Mouse (Mus musculus): ENCODE measurements around the gene Il22ra1. TPM values are rescaled to one million over a fixed set of nuclear protein-coding genes. Genes with fewer than 3 reads are reported as not detected.

Il22ra1 gene
- total RNA-seq (2014; fragmentation: Nextera tagmentation) (not detected in 2 replicates), total RNA-seq (2017) (not detected in 2 replicates)

GRCm38 (mm10) chr4:135727817-135728216 lies at the start of gene Il22ra1:
Gene Il22ra1, plus strand, starts transcription at chr4:135728172.
- no peak for ATAC-seq (replicated peaks; ENCODE audit: poor library complexity, severe bottlenecking)

- peak; percentile 83 for ATAC-seq (replicated peaks; ENCODE audit: poor library complexity, severe bottlenecking)
These were observed 48.7 kb upstream of the Il22ra1 start for GRCm38 (mm10) chr4:135679316-135679715.

DNA sequence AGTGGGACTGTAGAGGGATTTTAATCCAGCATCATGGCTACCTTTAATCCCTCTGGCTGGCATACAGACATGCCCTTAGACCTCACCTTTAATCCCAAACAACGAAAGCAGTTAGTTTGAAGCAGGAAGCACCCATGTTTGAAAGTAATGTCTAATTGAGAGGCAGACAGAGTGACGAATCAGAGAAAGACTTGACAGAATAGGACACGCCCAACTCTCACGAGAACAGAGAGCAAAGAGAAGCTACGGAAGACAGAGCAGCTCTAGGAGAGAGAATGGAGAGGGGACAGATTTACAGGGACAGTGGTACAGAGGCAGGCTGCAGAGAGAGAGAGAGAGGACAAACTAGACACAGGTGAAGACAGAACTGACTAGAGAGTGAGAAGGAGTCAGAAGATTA lies 46.2 kb upstream of the Il22ra1 start:
- no peak for ATAC-seq (replicated peaks; ENCODE audit: poor library complexity, severe bottlenecking)

DNA sequence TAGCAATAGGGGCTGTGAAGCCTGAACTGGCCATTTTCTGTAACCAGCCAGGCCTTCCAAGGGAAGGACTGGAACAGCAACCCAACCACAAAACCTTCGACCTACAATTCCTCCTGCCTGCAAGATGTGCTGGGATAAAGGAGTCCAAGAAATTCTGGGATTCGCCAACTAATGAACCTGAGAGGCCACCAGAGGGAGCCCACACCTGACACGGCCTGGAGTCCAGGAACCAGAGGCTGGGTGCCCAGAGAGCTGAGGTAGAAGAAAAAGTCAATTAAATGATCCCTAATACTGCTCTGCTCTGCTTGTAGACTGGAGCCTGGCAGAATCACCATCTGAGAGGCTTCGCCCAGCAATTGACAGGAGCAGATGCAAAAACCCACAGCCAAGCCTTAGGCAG lies 44.4 kb upstream of the Il22ra1 start:
- no peak for ATAC-seq (replicated peaks; ENCODE audit: poor library complexity, severe bottlenecking)

DNA sequence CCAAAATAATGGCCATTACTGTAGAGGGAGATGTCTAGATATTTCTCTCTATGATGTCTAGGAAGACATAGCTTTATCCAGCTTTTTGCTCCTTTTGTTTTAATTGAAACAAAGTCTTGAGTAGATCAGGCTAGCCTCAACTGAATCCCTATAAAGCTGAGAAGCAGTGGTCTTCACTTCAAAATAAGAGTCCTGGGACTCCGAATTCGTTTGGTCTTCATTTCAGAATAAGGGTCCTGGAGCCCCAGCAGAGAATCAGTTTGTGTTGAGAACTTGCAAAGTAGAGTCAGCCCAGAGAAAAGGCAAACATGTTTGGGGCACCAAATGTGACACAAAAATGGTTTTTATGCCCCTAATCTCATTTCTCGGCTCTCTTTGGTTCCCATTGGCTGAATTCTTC lies 43.2 kb upstream of the Il22ra1 start:
- ATAC-seq (replicated peaks; ENCODE audit: poor library complexity, severe bottlenecking) = no peak

- ATAC-seq (replicated peaks; ENCODE audit: poor library complexity, severe bottlenecking) = peak; percentile 46
These were observed 41.9 kb upstream of the Il22ra1 start, which contains the start of gene Ifnlr1 for GRCm38 (mm10) chr4:135685906-135686567. Gene Ifnlr1, plus strand, starts transcription at chr4:135686287.

- no peak for ATAC-seq (replicated peaks; ENCODE audit: poor library complexity, severe bottlenecking)
These were observed 41.4 kb upstream of the Il22ra1 start for GRCm38 (mm10) chr4:135686568-135686953.

GRCm38 (mm10) chr4:135689797-135690196 lies 38.2 kb upstream of the Il22ra1 start:
- ATAC-seq (replicated peaks; ENCODE audit: poor library complexity, severe bottlenecking) = no peak

DNA sequence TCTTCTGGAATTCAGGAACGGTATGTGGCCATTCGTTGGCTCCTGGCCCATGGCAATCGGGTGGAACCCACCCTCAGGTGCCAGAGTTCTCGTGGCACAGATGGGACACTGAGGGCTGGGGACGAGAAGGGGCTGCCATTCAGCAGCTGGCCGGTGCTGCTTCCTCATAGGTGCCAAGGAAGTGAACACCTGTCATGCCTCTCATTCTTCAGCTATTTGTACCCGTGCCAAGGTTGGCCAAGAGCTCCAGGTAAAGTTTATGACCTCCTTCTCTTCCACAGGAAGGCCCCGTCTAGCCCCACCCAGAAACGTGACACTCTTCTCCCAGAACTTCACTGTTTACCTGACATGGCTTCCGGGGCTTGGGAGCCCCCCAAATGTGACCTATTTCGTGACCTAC lies 37.7 kb upstream of the Il22ra1 start:
- ATAC-seq (replicated peaks; ENCODE audit: poor library complexity, severe bottlenecking) = no peak

DNA sequence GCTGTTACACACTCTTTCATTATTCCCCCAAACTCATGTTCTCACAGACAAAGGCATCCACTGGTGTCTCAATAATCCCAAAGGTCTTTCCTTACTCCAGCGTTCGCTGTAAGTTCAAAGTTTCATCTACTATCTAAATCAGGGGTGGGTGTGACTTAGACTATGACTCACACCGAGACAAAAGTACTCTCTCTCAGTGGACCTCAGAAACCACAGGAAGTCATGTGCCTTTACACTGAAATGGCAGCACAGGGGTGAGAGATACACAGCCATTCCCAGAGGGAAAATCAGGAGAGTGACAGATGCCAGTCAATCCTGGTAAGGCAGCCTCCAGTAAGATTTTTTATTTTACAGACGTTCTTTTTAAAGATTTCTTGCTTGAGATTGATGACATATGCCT lies 35.1 kb upstream of the Il22ra1 start:
- no peak for ATAC-seq (replicated peaks; ENCODE audit: poor library complexity, severe bottlenecking)

GRCm38 (mm10) chr4:135698498-135698897 lies 29.5 kb upstream of the Il22ra1 start:
- ATAC-seq (replicated peaks; ENCODE audit: poor library complexity, severe bottlenecking) = no peak

DNA sequence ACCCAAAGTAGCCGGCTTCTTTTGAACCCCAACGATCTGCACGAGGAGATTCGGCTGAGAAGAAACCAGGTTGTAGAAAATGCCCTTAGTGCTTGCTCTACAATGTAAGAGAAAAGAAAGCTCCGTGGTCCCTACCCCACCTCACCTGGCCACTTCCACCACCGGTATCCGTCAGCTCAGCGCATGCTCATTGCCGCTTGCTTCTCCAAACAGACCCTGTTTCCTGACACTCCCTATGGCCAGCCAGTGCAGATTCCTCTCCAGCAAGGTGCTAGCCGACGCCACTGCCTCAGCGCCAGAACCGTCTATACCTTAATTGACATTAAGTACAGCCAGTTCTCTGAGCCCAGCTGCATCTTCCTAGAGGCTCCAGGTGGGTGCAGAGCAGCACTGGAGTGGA lies 24.5 kb upstream of the Il22ra1 start:
- ATAC-seq (replicated peaks; ENCODE audit: poor library complexity, severe bottlenecking) = no peak

DNA sequence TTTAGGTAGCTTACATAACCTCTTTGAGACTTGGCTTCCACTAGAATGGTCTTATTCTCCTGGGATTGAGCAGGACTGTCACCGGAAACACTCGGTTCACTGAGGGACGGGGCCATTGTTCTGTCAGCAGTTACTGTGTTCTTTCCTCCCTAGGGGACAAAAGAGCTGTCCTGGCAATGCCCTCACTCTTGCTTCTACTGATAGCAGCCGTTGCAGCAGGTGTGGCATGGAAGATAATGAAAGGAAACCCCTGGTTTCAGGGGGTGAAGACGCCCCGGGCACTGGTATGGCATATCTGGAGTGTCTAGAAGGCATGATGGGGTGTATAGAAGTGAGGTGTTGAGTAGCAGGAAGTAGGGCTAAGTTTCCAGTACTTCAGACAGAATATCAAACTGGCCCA lies 24.0 kb upstream of the Il22ra1 start:
- ATAC-seq (replicated peaks; ENCODE audit: poor library complexity, severe bottlenecking) = no peak

GRCm38 (mm10) chr4:135706045-135706444 lies 21.9 kb upstream of the Il22ra1 start:
- ATAC-seq (replicated peaks; ENCODE audit: poor library complexity, severe bottlenecking) = no peak

DNA sequence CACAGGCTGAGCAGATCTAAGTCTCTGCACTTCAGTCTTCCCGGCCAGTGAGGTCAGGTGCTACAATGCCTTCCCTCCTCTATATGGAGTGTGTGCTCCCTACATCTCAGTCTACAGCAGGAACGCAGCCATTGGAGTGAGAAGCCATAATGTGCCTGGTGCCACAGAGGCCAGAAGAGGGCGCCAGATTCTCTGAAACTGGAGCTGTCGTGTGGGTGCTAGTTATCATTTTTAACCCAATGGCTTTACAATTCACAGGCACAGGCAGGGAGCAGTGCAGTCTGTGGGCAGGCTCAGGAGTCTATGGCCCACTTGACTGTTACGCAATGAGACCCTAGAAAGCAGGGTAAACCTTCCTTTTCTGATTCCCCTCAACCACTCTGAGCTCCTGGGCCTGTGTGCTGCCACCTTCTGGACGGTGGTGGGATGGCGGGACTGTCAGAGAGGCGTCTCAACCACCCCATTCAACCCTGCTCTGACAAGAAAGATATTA lies 18.9 kb upstream of the Il22ra1 start:
- peak; percentile 92 for ATAC-seq (replicated peaks; ENCODE audit: poor library complexity, severe bottlenecking)

GRCm38 (mm10) chr4:135709621-135710020 lies 18.4 kb upstream of the Il22ra1 start:
- ATAC-seq (replicated peaks; ENCODE audit: poor library complexity, severe bottlenecking) = 0 out of 2 replicates have a peak, but pooled peaks have one; percentile 1

DNA sequence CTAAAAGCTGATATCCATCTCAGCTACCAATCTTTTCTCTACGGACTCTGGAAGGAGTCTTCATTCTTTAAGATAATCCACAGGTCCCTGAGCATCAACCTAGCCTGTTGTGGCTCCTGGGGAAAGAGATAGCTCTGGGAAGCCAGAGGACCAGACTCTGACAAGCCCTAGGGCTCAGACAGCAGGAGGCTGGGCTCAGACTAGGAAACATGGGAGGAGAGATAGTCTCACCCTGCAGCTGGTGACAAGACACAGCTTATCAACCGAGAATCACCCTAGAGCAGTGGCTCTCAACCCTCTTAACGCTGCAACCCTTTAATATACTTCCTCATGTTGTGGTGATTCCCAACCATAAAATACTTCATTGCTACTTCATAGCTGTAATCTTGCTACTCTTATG lies 17.6 kb upstream of the Il22ra1 start:
- ATAC-seq (replicated peaks; ENCODE audit: poor library complexity, severe bottlenecking) = no peak

GRCm38 (mm10) chr4:135714776-135715175 lies 13.2 kb upstream of the Il22ra1 start:
- no peak for ATAC-seq (replicated peaks; ENCODE audit: poor library complexity, severe bottlenecking)

DNA sequence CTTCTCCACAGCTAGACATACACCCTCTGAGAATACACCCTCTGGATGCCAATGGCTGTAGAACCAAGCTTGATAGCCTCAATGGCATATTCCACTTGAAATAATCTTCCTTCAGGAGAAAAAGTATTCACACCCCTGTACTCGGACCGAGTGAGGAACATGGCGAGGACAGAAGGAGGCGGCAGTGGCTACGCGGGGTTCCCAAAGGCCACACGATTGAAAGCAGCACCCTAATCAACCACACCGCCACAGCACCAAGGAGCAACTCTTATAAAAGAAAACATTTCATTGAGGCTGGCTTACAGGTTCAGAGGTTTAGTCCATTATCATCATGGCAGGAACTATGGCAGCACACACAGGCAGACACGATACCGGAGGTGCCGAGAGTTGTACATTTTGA lies 11.5 kb upstream of the Il22ra1 start:
- peak; percentile 68; the same call in 1 of the 2 replicates for ATAC-seq (replicated peaks; ENCODE audit: poor library complexity, severe bottlenecking)

- no peak for ATAC-seq (replicated peaks; ENCODE audit: poor library complexity, severe bottlenecking)
These were observed 5.3 kb upstream of the Il22ra1 start for GRCm38 (mm10) chr4:135722540-135723290.

DNA sequence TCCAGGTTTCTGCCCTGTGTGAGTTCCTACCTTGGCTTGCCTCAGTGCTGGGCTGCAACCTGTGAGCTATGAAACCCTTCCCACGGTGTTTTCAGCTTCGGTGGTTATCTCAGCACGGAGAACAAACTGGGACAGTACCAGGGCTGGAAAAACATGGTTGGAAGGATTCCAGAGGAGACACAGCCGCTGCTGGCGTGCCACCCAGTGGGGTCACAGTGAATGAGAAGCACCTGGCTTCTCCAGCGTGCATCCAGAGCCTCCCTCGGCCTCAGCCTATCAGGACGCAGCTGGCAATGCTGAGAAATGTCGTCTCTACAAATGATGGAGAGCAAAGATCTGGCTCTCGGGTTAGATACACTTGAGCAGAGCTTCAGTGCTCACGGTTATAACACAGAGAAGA lies 1.6 kb upstream of the Il22ra1 start:
- no peak for ATAC-seq (replicated peaks; ENCODE audit: poor library complexity, severe bottlenecking)

DNA sequence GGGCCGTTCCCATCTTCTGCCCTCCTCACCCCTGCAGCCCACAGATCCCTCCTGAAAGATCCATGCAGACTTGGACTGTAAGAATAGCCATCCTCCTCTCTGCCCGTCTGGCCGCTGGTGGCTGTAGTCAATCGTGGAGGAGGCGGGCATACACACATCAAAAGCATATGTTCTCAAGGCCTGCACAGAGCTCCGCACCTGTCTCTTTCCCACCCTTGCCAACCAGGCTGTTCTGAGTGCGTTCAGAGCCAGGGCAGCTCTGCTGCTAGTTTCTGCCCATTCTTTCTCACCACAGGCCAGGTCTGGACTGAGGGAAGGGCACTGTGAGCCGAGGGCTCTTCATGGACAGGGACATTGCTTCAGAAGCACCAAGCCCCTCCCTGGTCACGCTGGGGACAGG lies 2.2 kb downstream of the Il22ra1 start:
- ATAC-seq (replicated peaks; ENCODE audit: poor library complexity, severe bottlenecking) = no peak

Data from granulocyte monocyte progenitor cell, adult 5-6 weeks (primary cell).